Mouse (Mus musculus): ENCODE data around the gene Cyfip2. TPM values are rescaled to one million over a fixed set of nuclear protein-coding genes. Genes with fewer than 3 reads are reported as not detected.

Cyfip2 gene
- total and polyA plus RNA-seq, 2 experiments from 2014 or later, result 79.1 to 162 TPM

DNA sequence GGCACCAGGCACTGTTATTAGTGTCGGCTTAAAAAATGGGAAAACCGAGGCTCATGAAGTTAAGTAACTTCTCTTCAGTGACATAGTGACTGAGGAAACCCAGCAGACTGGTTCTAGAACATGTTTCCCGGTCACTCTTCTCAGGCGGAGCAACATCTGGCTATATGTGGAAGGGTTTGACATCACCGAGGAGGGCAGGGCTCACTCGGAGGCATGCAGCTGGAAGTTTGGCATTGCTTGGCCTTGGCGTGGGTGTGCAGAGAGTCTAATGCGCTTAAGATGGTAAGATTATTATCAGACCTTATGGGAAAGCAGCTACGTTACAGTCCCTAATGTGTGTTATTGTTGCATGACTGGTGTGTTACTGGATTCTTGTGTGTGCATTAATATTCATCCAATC is 140.5 kb downstream of the Cyfip2 start:
- no peaks in the 10 kb centered on the region for H3K9me3 ChIP-seq (ENCODE audit: low read length)
- H3K27ac ChIP-seq, result no peak overlapping the region
- no peaks in the 10 kb centered on the region for H3K27me3 ChIP-seq (ENCODE audit: insufficient read depth, low read length)
- ATAC-seq, result no peak
- 94% methylated on average over 9 of the region's 9 CpGs for WGBS
- TF ChIP-seq CTCF (IDR thresholded peaks at IDR 0.05; ENCODE audit: low read depth), result no peak
- H3K9ac ChIP-seq (replicated peaks; ENCODE audit: low read length), result no peak overlapping the region
- no peaks in the 10 kb centered on the region for H3K4me1 ChIP-seq (ENCODE audit: insufficient read depth, low read length)
- no peaks in the 10 kb centered on the region for H3K36me3 ChIP-seq (ENCODE audit: insufficient read depth, low read length)
- no peak overlapping the region for H3K4me3 ChIP-seq (ENCODE audit: low read length)
- no peak for DNase-seq (ENCODE audit: low spot score)
- no peak overlapping the region for H3K4me2 ChIP-seq (ENCODE audit: low read depth, low read length)

DNA sequence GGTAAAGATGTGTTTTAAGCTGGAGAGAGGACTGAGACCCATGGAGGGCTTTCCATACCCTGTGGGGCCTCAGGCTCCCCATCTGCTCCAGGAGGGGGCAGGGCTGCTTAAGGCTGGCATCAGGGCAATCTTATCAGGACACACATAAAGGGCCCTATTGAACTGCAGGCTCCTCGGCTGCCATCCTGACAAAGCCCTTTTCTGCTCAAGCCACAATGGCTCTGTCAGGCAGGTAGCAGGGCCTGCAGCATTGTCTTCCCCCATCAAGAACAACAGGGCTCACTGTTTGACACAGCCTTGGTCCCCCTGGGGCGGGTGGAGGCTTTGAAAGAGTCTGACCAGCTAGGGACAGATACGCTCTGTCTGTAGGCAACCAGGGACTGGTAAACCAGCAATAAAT is 142.8 kb downstream of the Cyfip2 start:
- no peak overlapping the region for H3K4me3 ChIP-seq (ENCODE audit: low read length)
- no peak for TF ChIP-seq CTCF (IDR thresholded peaks at IDR 0.05; ENCODE audit: low read depth)
- no peak for DNase-seq (ENCODE audit: low spot score)
- H3K36me3 ChIP-seq (ENCODE audit: insufficient read depth, low read length), result no peaks in the 10 kb centered on the region
- H3K9ac ChIP-seq (replicated peaks; ENCODE audit: low read length), result no peak overlapping the region
- 25% methylated on average over 3 of the region's 3 CpGs for WGBS
- ATAC-seq, result no peak
- no peaks in the 10 kb centered on the region for H3K9me3 ChIP-seq (ENCODE audit: low read length)
- no peak overlapping the region for H3K4me2 ChIP-seq (ENCODE audit: low read depth, low read length)
- no peak overlapping the region for H3K27ac ChIP-seq
- H3K4me1 ChIP-seq (ENCODE audit: insufficient read depth, low read length), result 0 out of 2 replicates have a peak, but pooled peaks cover 4% of the 10 kb centered on the region
- no peaks in the 10 kb centered on the region for H3K27me3 ChIP-seq (ENCODE audit: insufficient read depth, low read length)

DNA sequence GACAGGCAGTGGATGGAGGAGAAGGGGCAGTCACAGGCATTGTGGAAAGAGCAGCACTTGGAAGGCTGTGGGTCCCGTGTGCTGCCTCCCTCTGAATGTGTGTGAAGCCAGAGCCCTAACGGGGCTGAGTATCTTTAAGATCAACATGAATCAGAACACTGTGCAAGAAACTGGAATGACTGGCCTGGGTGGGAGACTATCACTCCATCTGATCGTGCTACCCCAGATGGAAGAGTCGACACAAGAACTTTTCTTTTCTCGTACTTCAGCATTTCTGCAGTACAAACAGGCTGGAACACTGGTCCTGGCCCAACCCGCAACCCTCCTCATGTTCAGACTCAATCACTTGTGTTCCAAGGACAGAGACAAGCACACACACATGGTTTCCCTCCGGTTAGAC is 144.2 kb downstream of the Cyfip2 start:
- no peaks in the 10 kb centered on the region for H3K9me3 ChIP-seq (ENCODE audit: low read length)
- TF ChIP-seq CTCF (IDR thresholded peaks at IDR 0.05; ENCODE audit: low read depth), result no peak
- ATAC-seq (no peak), DNase-seq (ENCODE audit: low spot score) (no peak)
- no peak overlapping the region for H3K9ac ChIP-seq (replicated peaks; ENCODE audit: low read length)
- H3K4me1 ChIP-seq (ENCODE audit: insufficient read depth, low read length), result 0 out of 2 replicates have a peak, but pooled peaks cover 4% of the 10 kb centered on the region
- no peak overlapping the region for H3K4me3 ChIP-seq (ENCODE audit: low read length)
- no peaks in the 10 kb centered on the region for H3K27me3 ChIP-seq (ENCODE audit: insufficient read depth, low read length)
- H3K27ac ChIP-seq, result no peak overlapping the region
- H3K36me3 ChIP-seq (ENCODE audit: insufficient read depth, low read length), result no peaks in the 10 kb centered on the region
- 93% methylated on average over 7 of the region's 7 CpGs for WGBS
- no peak overlapping the region for H3K4me2 ChIP-seq (ENCODE audit: low read depth, low read length)

DNA sequence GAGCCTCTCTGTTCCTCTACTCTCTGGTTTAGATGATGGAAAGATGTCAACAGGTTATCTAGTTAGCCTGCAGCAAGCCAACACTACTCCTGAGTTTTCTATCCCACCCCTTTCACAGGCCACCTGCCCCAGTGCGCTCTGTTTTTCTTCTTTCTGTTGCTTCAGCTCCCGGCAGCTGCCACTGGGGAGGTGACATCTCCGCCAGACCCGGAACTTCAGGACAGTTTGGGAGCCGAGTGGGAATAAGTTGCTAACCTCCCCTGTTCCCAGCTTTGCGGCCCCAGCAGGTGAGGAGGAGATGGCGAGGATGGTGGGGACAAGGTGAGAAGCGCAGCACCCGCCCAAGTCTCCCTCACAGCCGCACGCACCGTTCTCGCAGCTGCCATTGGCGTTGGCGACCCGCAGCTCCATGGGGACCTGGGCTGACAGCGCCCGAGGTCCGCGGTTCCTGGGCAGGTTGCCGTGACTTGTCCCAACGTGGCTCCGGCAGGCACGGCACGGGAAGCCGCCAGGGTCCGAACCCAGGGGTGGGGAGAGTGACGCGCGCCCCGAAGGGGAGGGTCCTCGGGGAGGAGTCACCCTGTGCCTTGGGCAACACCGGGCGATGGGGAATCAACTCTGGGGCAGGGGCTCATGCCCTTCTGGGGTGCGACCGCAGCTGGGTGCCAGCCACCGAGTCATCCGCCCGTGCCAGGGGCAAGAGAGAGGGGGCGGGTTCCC is 146.6 kb downstream of the Cyfip2 start, which contains the start of gene Nipal4:
TSS of gene Nipal4 (minus strand) at position 643 of the 720 bp plus-strand sequence.
- ATAC-seq (0 out of 2 replicates have a peak, but pooled peaks have one; percentile 51), DNase-seq (ENCODE audit: low spot score) (no peak)
- TF ChIP-seq CTCF (IDR thresholded peaks at IDR 0.05; ENCODE audit: low read depth), result no peak
- WGBS, result 2% methylated on average over 40 of the region's 40 CpGs
- H3K9ac ChIP-seq (replicated peaks; ENCODE audit: low read length), result peak within 1 kb of the TSS; percentile 41; the same call in 1 of the 2 replicates
- H3K4me1 ChIP-seq (ENCODE audit: insufficient read depth, low read length), result 0 out of 2 replicates have a peak, but pooled peaks cover 4% of the 10 kb centered on the region
- no peak within 1 kb of the TSS for H3K27ac ChIP-seq
- peak within 1 kb of the TSS; percentile 52 for H3K4me3 ChIP-seq (ENCODE audit: low read length)
- H3K27me3 ChIP-seq (ENCODE audit: insufficient read depth, low read length), result no peaks in the 10 kb centered on the region
- no peaks in the 10 kb centered on the region for H3K9me3 ChIP-seq (ENCODE audit: low read length)
- no peaks in the 10 kb centered on the region for H3K36me3 ChIP-seq (ENCODE audit: insufficient read depth, low read length)
- H3K4me2 ChIP-seq (ENCODE audit: low read depth, low read length), result peak within 1 kb of the TSS; percentile 96

DNA sequence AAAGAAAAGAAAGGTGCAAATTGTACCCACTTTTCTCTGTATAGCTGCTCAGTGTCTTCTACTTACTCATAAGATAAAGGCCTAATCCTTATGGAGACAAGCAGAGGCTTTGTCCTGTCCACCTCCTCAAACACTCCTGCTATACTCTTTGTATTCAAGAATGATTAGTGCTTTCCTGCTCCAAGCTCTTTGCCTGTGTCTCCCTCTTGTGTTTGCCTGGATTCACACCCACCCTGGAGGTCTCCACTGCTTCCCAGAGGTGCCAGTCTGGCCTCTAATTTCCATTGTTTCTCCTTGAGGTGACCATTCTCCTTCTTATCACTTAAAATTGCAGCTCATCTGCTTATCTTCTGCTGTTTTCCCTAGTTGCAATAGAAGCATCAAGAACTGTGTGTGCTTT is 155.2 kb downstream of the Cyfip2 start:
- Histone ChIP-seq H3K4me1 (ENCODE audit: insufficient read depth, low read length) (no peaks in the 10 kb centered on the region), H3K4me2 (ENCODE audit: low read depth, low read length) (no peak overlapping the region), H3K27me3 (ENCODE audit: insufficient read depth, low read length) (no peaks in the 10 kb centered on the region), H3K4me3 (ENCODE audit: low read length) (no peak overlapping the region), H3K27ac (no peak overlapping the region), H3K36me3 (ENCODE audit: insufficient read depth, low read length) (no peaks in the 10 kb centered on the region), H3K9ac (replicated peaks; ENCODE audit: low read length) (no peak overlapping the region), H3K9me3 (ENCODE audit: low read length) (no peaks in the 10 kb centered on the region)
- TF ChIP-seq CTCF (IDR thresholded peaks at IDR 0.05; ENCODE audit: low read depth), result peak; percentile 51
- ATAC-seq (no peak), DNase-seq (ENCODE audit: low spot score) (no peak)

DNA sequence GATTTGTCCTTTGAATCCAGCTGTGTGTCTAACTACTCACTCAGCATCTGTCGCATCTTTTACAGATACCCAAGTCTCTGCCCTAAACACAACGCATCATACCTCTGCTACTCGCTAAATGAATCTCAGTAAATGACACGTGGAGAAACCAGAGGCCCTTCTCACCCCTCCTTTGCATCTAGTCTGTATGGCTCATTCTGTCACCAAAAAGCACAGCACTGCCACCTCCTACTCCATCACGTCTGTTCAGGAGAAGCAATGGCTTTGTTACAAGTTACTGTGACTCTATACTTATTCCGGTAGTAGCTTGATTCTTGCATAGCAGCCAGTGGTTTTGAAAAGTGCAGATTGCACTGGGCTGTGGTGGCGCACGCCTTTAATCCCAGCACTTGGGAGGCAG is 155.7 kb downstream of the Cyfip2 start:
- WGBS, result 88% methylated on average over 8 of the region's 8 CpGs
- Histone ChIP-seq H3K4me1 (ENCODE audit: insufficient read depth, low read length) (no peaks in the 10 kb centered on the region), H3K27ac (no peak overlapping the region), H3K4me3 (ENCODE audit: low read length) (no peak overlapping the region), H3K9ac (replicated peaks; ENCODE audit: low read length) (no peak overlapping the region), H3K27me3 (ENCODE audit: insufficient read depth, low read length) (no peaks in the 10 kb centered on the region), H3K4me2 (ENCODE audit: low read depth, low read length) (no peak overlapping the region), H3K36me3 (ENCODE audit: insufficient read depth, low read length) (no peaks in the 10 kb centered on the region), H3K9me3 (ENCODE audit: low read length) (no peaks in the 10 kb centered on the region)
- DNase-seq (ENCODE audit: low spot score) (no peak), ATAC-seq (no peak)
- no peak for TF ChIP-seq CTCF (IDR thresholded peaks at IDR 0.05; ENCODE audit: low read depth)

DNA sequence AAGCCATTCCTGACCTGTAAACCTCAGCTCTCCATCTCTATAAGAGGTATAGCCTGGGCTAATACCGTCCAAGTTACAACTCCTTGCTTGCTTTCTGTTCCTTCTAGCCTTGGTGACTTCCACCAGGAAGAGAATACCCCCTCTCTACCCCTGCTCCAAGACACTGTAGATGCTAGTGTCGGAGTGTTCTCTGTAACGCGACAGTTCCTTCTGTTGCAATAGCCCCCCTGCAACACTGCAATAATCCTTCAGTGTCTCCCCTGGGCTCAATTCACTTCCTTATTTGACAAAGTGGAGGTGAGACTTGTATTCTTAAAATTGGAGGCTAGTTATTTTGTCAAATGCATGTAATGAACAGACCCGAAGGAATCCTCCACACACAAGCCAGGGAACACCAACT is 166.0 kb downstream of the Cyfip2 start:
- Histone ChIP-seq H3K4me3 (ENCODE audit: low read length) (no peak overlapping the region), H3K27me3 (ENCODE audit: insufficient read depth, low read length) (no peaks in the 10 kb centered on the region), H3K27ac (no peak overlapping the region), H3K4me1 (ENCODE audit: insufficient read depth, low read length) (no peaks in the 10 kb centered on the region), H3K4me2 (ENCODE audit: low read depth, low read length) (no peak overlapping the region), H3K9me3 (ENCODE audit: low read length) (no peaks in the 10 kb centered on the region), H3K36me3 (ENCODE audit: insufficient read depth, low read length) (peaks cover 4% of the 10 kb centered on the region), H3K9ac (replicated peaks; ENCODE audit: low read length) (no peak overlapping the region)
- no peak for DNase-seq (ENCODE audit: low spot score)
- 93% methylated on average over 5 of the region's 5 CpGs for WGBS
- no peak for TF ChIP-seq CTCF (IDR thresholded peaks at IDR 0.05; ENCODE audit: low read depth)
- no peak for ATAC-seq

Data from hindbrain, postnatal 0 days (tissue).